Mouse (Mus musculus) yolk sac, embryonic 10.5 days (tissue): ENCODE data around the gene Hmg20a.

Experiments
- DNase-seq: peaks from one replicate; pipeline ENCODE4 v3.0.0-alpha.2; 2017; ENCODE audit warnings: low spot score

The Hmg20a gene

DNA sequence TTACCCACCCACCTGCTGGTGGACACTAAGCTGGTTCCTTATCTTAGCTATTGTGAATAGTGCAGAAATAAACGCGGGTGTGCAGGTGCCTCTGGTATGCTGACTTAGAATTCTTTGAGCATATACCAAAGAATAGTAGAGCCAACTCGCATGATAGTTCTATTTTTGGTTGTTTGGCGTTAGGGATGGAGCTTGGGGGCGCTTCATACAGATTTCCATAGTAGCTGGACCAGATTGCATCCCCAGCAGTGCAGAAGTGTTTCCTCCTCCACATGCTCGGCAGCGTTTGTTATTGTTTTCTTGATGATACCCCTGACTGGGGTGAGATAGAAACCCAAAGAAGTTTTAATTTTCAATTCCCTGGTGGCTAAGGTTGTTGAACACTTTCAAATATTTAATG is 21.3 kb downstream of the Hmg20a start:
- DNase-seq = no peak

- no peak for DNase-seq
These were observed 33.2 kb downstream of the Hmg20a start for GRCm38 (mm10) chr9:56451570-56451969.

- DNase-seq = no peak
These were observed 34.8 kb downstream of the Hmg20a start for GRCm38 (mm10) chr9:56453038-56453815.

DNA sequence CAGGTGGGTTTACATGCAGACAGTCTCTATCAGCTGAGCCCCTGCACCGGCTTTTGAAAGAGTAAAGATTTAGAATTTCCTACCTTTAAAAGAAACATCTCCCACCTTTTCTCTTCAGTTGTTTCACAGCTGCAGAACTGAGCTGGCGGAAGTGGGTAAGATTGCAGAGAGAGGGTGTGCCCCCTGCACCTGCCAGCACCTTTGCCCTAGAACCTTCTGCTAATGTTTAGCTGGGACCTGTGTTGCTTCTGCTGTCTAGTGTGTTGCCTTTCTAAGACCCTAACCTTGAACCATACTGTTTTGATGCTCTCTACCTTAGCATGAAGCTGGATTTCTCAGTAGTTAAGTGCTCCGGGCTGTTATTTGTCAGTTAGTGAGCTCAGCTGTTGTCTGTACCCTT is 38.0 kb downstream of the Hmg20a start:
- DNase-seq = no peak

GRCm38 (mm10) chr9:56460987-56461386 is 42.6 kb downstream of the Hmg20a start:
- no peak for DNase-seq

DNA sequence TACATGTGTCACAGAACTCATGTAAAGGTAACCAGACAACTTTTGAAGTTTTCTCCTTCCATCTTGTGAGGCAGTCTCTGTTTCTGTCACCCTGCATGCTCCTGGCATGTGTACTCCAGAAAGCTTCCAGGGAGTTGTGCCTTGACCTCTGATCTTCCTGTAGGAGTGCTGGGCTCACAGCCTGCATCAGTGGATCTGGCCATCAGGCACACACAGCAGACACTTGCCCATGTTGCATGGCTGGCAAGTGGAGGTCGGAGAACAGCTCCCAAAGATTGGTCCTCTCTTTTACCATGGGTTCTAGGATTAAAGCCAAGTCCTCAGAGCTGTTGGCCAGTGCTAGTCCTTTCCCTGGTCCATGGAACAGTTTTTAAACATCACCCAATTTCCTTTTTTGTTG is 44.2 kb downstream of the Hmg20a start:
- DNase-seq = no peak

GRCm38 (mm10) chr9:56463046-56463445 is 44.6 kb downstream of the Hmg20a start:
- DNase-seq = no peak

DNA sequence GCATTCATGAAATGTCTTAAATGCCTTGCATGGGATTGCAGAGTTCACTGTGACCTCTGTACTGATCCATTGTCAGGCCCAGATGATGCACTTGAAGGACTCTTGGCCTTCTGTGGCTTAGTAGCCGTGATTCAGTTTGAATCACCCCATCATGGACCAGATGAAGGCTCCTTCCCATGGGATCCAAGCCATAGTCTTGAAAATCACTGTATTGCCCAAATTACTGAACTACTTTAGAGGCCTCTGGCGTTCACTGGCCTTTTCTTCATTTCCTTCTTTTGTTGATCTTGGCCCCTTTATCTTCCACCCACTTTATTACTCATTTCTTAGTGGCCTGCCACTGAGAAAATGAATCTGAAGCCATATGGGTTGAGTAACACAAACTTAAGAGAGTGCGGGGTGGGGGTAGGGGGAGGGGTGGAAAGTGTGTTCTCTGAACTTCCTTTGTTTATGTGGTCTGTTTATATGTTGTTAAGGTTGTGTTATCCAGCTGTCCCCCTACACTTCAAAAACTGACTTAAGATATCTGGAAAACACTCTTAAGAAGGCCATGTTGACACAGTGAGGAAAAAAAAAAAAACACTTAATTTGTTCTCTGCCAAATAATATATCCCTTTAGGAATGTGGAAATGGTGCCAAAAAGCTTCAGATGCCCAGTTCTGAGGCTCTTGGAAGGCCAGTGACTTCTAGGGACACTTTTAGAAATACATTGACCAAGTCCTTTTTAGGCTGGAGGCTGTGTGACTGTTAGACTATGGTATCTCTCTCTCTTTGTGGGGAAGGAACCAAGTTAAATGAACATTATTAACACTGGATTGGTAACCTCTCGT is 45.5 kb downstream of the Hmg20a start:
- no peak for DNase-seq

DNA sequence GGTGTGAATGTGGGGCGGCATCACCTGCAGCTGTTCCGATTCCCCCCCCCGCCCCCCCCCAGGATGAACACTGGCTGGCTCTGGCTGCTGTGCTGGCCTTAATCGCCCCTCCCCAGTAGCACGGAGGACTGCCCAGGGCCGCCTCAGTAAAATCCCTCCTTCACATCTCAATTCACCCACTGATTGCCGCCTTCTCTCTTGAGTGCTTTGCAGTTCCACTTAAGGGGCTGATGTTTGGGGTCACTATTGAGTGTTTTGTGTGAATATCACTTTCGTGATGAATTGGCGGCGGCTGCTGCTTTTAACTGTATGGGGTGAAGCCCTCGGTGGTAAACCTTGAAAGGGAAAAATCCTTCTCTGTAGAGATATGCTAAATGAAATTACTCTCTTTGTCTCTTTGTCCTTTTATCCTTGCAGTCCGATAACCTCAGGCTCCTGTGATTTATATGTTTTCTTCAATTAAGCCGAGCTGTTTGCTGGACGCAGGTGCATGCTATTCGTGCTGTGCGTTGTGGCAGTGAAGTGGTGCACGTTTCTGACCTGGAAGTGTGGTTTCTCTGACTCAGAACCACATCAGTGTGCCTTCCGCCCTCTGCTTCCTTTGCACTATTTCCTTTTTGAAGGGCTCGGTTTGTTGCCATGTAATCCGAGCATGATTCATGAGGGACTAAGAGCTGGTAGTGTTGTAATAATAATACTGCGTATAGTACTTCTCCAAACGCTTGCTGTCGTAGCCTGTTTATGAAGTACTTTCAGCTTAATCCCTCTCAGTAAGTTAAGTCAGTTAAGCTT is 46.6 kb downstream of the Hmg20a start:
- DNase-seq = peak; percentile 22

DNA sequence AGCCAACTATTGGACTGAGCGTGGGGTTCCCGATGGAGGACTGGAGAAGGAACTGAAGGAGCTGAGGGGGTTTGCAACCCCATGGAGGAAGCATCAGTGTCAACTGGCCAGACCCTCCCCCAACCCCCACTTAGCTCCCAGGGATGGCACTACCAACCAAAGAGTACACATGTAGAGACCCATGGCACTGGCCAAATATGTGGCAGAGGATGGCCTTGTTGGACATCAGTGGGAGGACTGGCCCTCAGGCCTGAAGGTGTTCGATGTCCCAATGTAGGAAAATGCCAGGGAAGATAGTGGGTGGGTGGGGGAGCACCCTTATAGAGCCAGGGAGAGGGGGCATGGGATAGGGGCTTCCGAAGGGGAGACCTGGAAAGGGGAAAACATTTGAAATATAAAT is 47.8 kb downstream of the Hmg20a start:
- no peak for DNase-seq

GRCm38 (mm10) chr9:56469656-56470055 is 51.2 kb downstream of the Hmg20a start:
- DNase-seq = no peak

GRCm38 (mm10) chr9:56470291-56470690 is 51.9 kb downstream of the Hmg20a start:
- no peak for DNase-seq

GRCm38 (mm10) chr9:56478975-56479647 is 60.7 kb downstream of the Hmg20a start:
- no peak for DNase-seq

GRCm38 (mm10) chr9:56482623-56483022 is 64.2 kb downstream of the Hmg20a start:
- no peak for DNase-seq

DNA sequence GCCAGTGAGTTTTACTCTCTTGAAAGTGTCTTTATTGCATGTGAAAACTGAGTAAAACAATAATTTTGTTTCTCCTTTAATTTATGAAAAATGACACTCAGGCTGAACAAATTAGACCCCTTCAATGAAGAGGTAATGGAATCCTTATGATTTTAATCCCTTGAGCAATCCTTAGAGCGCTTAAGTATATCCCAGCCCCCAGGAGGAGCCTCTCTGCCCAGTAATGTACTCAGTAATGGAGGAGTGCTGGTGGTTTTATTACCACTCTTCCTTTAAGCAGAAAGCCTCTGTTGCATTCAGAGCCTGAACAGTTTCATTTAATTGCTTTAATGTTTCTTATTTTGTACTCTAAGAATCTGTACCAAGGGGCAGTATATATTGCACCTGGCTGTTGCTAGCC is 67.0 kb downstream of the Hmg20a start:
- DNase-seq = no peak

DNA sequence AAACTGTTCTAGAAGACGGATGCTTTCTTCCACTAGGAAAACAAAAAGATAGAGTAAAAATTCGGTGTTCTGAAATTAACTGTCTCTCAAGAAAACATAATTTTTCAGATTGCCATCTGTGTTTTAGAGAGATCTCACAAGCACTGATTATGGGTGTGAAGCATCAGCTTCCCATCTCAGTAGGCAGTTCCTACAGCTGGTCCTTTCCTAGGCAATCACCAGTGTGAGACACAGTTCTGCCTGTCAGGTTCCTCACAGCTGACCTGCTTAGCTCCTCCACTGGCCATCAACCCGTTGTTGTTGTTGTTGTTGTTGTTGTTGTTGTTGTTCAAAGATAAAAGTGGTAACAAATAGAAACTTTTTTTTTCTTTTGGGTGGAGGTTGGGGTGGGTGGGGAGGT is 67.7 kb downstream of the Hmg20a start:
- no peak for DNase-seq

DNA sequence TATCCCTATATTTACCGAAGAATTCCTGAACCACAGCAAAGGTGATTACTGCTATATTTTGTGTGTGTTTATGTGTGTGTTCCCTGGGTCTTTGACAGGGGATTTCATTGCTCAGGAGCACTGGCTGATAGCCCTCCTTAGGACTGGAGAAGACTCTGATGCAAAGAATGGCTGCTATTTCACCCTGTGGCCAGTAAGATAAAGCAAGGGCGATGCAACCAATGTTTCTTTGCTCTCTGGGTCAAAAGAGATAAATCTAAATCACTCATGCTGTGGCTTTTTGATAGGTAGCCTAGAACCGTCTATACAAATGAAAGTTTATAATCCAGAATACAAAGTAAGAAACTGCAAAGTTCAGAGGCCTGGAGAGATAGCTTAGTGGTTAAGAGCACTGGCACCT is 69.2 kb downstream of the Hmg20a start:
- DNase-seq = no peak

GRCm38 (mm10) chr9:56492391-56492790 is 74.0 kb downstream of the Hmg20a start:
- DNase-seq = no peak

GRCm38 (mm10) chr9:56492916-56493315 is 74.5 kb downstream of the Hmg20a start:
- DNase-seq = no peak

- no peak for DNase-seq
These were observed 76.7 kb downstream of the Hmg20a start for GRCm38 (mm10) chr9:56495088-56495487.

- DNase-seq = no peak
These were observed 77.4 kb downstream of the Hmg20a start for GRCm38 (mm10) chr9:56495795-56496232.

DNA sequence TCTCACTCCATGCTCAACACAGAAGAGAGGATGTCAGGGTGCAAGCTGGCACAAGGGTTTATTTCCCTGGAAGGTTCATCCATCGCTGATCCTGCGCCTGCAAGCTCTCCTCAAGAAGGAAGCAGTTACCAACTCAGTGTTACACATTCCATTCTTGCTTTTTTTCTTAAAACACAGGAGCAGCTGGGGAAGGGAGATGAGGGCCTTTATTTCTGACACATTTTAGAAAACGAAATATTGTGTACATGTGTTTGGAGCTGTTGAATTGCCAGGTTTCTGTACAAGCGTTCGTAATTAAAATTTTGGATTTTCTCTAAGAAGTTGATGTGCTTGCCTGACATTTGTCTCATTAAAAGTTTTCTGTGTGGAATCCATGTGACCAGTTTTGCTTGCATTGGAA is 78.2 kb downstream of the Hmg20a start:
- DNase-seq = no peak
